Comparison of ENCODE assay signal across 8 mouse cellular contexts in genomic region chr9:107736185-107736485, GRCm38 (mm10). TPM values are rescaled to one million over a fixed set of nuclear protein-coding genes. Genes with fewer than 3 reads are reported as not detected.
DNase-seq lines count a peak whose midpoint lies in the region; ATAC-seq and TF ChIP-seq lines count a peak whose summit lies in the region.

No protein-coding gene starts in this region.

- no peaks in the 10 kb centered on the region for H3K79me2 ChIP-seq in myocyte (ENCODE audit: control insufficient read depth, insufficient read depth)

- no peak for ATAC-seq in heart, postnatal 0 days (ENCODE audit: insufficient read depth, low read depth)
- ATAC-seq in embryonic facial prominence, embryonic 13.5 days (ENCODE audit: insufficient number of reproducible peaks, insufficient read depth, low FRiP score, low TSS enrichment, low read depth) = peak; percentile 74
- ATAC-seq in megakaryocyte progenitor cell, adult 5-6 weeks (replicated peaks; ENCODE audit: poor library complexity) = no peak
- ATAC-seq in frontal cortex, adult (ENCODE audit: low TSS enrichment) = no peak

- no peaks in the 10 kb centered on the region for H3K4me1 ChIP-seq in heart, postnatal 0 days (ENCODE audit: control insufficient read depth, insufficient read depth)
- peaks cover 43% of the 10 kb centered on the region for H3K4me1 ChIP-seq in embryonic facial prominence, embryonic 13.5 days

- H3K4me2 ChIP-seq in heart, postnatal 0 days (ENCODE audit: low read depth, low read length) = peak overlapping the region; percentile 20; the same call in 1 of the 2 replicates
- H3K4me2 ChIP-seq in embryonic facial prominence, embryonic 13.5 days = peak overlapping the region; percentile 57
- peak overlapping the region; percentile 12 for H3K4me2 ChIP-seq in myocyte (ENCODE audit: low read depth)

- no peak for TF ChIP-seq EP300 in heart, postnatal 0 days (IDR thresholded peaks at IDR 0.05; ENCODE audit: low read depth)

- DNase-seq in heart, postnatal 0 days (ENCODE audit: low spot score) = no peak
- DNase-seq in heart, postnatal 4 days = no peak
- DNase-seq in kidney, adult 18-20 months = peak; percentile 47
- DNase-seq in gastrocnemius, adult 8-10 months (ENCODE audit: low spot score in 2 of 2) = no peak

- no peak overlapping the region for H3K4me3 ChIP-seq in heart, postnatal 0 days (ENCODE audit: low read depth, low read length)
- H3K4me3 ChIP-seq in embryonic facial prominence, embryonic 13.5 days = peak overlapping the region; percentile 21
- H3K4me3 ChIP-seq in myocyte = no peak overlapping the region

- H3K9ac ChIP-seq in heart, postnatal 0 days (replicated peaks; ENCODE audit: low read depth, low read length) = no peak overlapping the region
- H3K9ac ChIP-seq in embryonic facial prominence, embryonic 13.5 days = peak overlapping the region; percentile 59; the same call in 1 of the 2 replicates

- TF ChIP-seq POLR2A in myocyte (IDR thresholded peaks at IDR 0.05; ENCODE audit: insufficient read length, low read depth) = no peak

- no peak overlapping the region for H3ac ChIP-seq in myocyte (ENCODE audit: control insufficient read depth, insufficient read length)

- 5% methylated on average over 7 of the region's 7 CpGs for WGBS in heart, postnatal 0 days
- under 1% methylated on average over 7 of the region's 7 CpGs for WGBS in embryonic facial prominence, embryonic 13.5 days

- no peak overlapping the region for H3K27ac ChIP-seq in heart, postnatal 0 days (ENCODE audit: low read depth)
- H3K27ac ChIP-seq in embryonic facial prominence, embryonic 13.5 days = peak overlapping the region; percentile 97

- peaks cover 26% of the 10 kb centered on the region for H3K27me3 ChIP-seq in heart, postnatal 0 days (ENCODE audit: control insufficient read depth, insufficient read depth, low read length)
- no peaks in the 10 kb centered on the region for H3K27me3 ChIP-seq in embryonic facial prominence, embryonic 13.5 days
- peaks cover 17% of the 10 kb centered on the region for H3K27me3 ChIP-seq in myocyte (ENCODE audit: control insufficient read depth, insufficient read depth, insufficient read length)

- no peak for TF ChIP-seq CTCF in heart, postnatal 0 days (IDR thresholded peaks at IDR 0.05; ENCODE audit: low read depth)

- peaks cover 21% of the 10 kb centered on the region for H3K36me3 ChIP-seq in heart, postnatal 0 days (replicated peaks; ENCODE audit: control insufficient read depth, insufficient read depth, low read length)
- peaks cover 29% of the 10 kb centered on the region for H3K36me3 ChIP-seq in embryonic facial prominence, embryonic 13.5 days
- H3K36me3 ChIP-seq in myocyte (ENCODE audit: control insufficient read depth, insufficient read depth) = peaks cover 14% of the 10 kb centered on the region

- no peaks in the 10 kb centered on the region for H3K9me3 ChIP-seq in heart, postnatal 0 days (replicated peaks; ENCODE audit: control insufficient read depth, low read length)
- no peaks in the 10 kb centered on the region for H3K9me3 ChIP-seq in embryonic facial prominence, embryonic 13.5 days

TF ChIP-seq in myocyte, 11 proteins besides CTCF, POLR2A, EP300 and RAD21:
- TF ChIP-seq SRF (IDR thresholded peaks at IDR 0.05; ENCODE audit: control insufficient read depth, insufficient read length, low read depth) = no peak
- TF ChIP-seq POLR2AphosphoS2 (IDR thresholded peaks at IDR 0.05; ENCODE audit: insufficient read length, low read depth) = no peak
- no peak for TF ChIP-seq MAX (IDR thresholded peaks at IDR 0.05; ENCODE audit: low read depth)
- TF ChIP-seq MYOG (IDR thresholded peaks at IDR 0.05; ENCODE audit: control insufficient read depth in 1 of 3, insufficient read depth in 1 of 3, insufficient read length in 2 of 3, low read depth in 2 of 3) = no peak
- no peak for TF ChIP-seq REST (IDR thresholded peaks at IDR 0.05; ENCODE audit: insufficient read depth, insufficient read length)
- TF ChIP-seq E2F4 (IDR thresholded peaks at IDR 0.05; ENCODE audit: insufficient read depth) = no peak
- TF ChIP-seq MYOD1 (IDR thresholded peaks at IDR 0.05; ENCODE audit: control insufficient read depth in 1 of 3, insufficient read length in 2 of 3, low read depth in 2 of 3) = no peak
- TF ChIP-seq TCF12 (IDR thresholded peaks at IDR 0.05; ENCODE audit: insufficient read depth, poor library complexity, severe bottlenecking) = no peak
- no peak for TF ChIP-seq TCF3 (IDR thresholded peaks at IDR 0.05; ENCODE audit: insufficient read length, low read depth)
- no peak for TF ChIP-seq CEBPB (IDR thresholded peaks at IDR 0.05; ENCODE audit: insufficient read depth, poor library complexity, severe bottlenecking)
- TF ChIP-seq USF1 (IDR thresholded peaks at IDR 0.05; ENCODE audit: low read depth) = no peak

RNA-seq across cellular contexts. Expression of gene Sema3f, which starts 25.9 kb away (rescaled TPM):
- 38.4 and 59.5 TPM in 2 replicates for total RNA-seq in heart, postnatal 0 days (2014; rRNA removed; ENCODE audit: low replicate concordance)
- polyA plus RNA-seq in heart, postnatal 0 days (2015; fragmentation: Nextera tagmentation; extraction: Ambion mirVana) = 2.6 and 2.7 TPM in 2 replicates
- 10 to 100 TPM; 18.7 to 20.9 TPM for total RNA-seq in heart, postnatal 4 days (2021)
- polyA plus RNA-seq in embryonic facial prominence, embryonic 13.5 days (2015; fragmentation: Nextera tagmentation; extraction: Ambion mirVana) = 37.7 and 44.0 TPM in 2 replicates
- 1.4 TPM for polyA plus RNA-seq in myocyte (2012; fragmentation: generic; extraction: Trizol)
- total RNA-seq in megakaryocyte progenitor cell, adult 5-6 weeks (2015) = not detected in 2 replicates
- 1.00 TPM in 1 of 2 replicates, not detected in the other for total RNA-seq in megakaryocyte progenitor cell, adult 5-6 weeks (2017)
- total RNA-seq in gastrocnemius, adult 8-10 months (2022) = 1 to 10 TPM; 3.3 to 4.6 (median 4.3) TPM

RNA-seq across cellular contexts. Expression of gene Rbm5, which starts 34.7 kb away (rescaled TPM):
- 53.5 and 90.6 TPM in 2 replicates for total RNA-seq in heart, postnatal 0 days (2014; rRNA removed; ENCODE audit: low replicate concordance)
- polyA plus RNA-seq in heart, postnatal 0 days (2015; fragmentation: Nextera tagmentation; extraction: Ambion mirVana) = 81.7 and 88.9 TPM in 2 replicates
- 10 to 100 TPM; 65.4 to 73.1 TPM for total RNA-seq in heart, postnatal 4 days (2021)
- polyA plus RNA-seq in embryonic facial prominence, embryonic 13.5 days (2015; fragmentation: Nextera tagmentation; extraction: Ambion mirVana) = 262 and 274 TPM in 2 replicates
- 37.6 TPM for polyA plus RNA-seq in myocyte (2012; fragmentation: generic; extraction: Trizol)
- 110 and 146 TPM in 2 replicates for total RNA-seq in megakaryocyte progenitor cell, adult 5-6 weeks (2015)
- 142 and 235 TPM in 2 replicates for total RNA-seq in megakaryocyte progenitor cell, adult 5-6 weeks (2017)
- total RNA-seq in gastrocnemius, adult 8-10 months (2022) = 10 to 100 TPM; 21.0 to 34.8 (median 26.8) TPM

RNA-seq across cellular contexts. Expression of gene Gnat1, which starts 56.6 kb away (rescaled TPM):
- not detected in 2 replicates for total RNA-seq in heart, postnatal 0 days (2014; rRNA removed; ENCODE audit: low replicate concordance)
- polyA plus RNA-seq in heart, postnatal 0 days (2015; fragmentation: Nextera tagmentation; extraction: Ambion mirVana) = 0.25 and 0.33 TPM in 2 replicates
- not detected for total RNA-seq in heart, postnatal 4 days (2021)
- polyA plus RNA-seq in embryonic facial prominence, embryonic 13.5 days (2015; fragmentation: Nextera tagmentation; extraction: Ambion mirVana) = 1.2 and 2.0 TPM in 2 replicates
- not detected for polyA plus RNA-seq in myocyte (2012; fragmentation: generic; extraction: Trizol)
- total RNA-seq in megakaryocyte progenitor cell, adult 5-6 weeks (2015) = 0.12 TPM in 1 of 2 replicates, not detected in the other
- total RNA-seq in megakaryocyte progenitor cell, adult 5-6 weeks (2017) = not detected in 2 replicates
- total RNA-seq in gastrocnemius, adult 8-10 months (2022) = not detected
